Mouse (Mus musculus) embryonic facial prominence, embryonic 11.5 days (tissue): ENCODE measurements around the gene Inpp5e. TPM values are rescaled to one million over a fixed set of nuclear protein-coding genes. Genes with fewer than 3 reads are reported as not detected.

ENCODE experiments used
- ATAC-seq: fragments of 200-750 bp; cut with Nextera tagmentation; replicated peaks from 2 replicates; pipeline ENCODE4 v1.8.0; 2017; ENCODE audit warnings: low read depth; ENCODE audit not compliant: insufficient number of reproducible peaks, low FRiP score, low TSS enrichment
- DNase-seq: peaks from one replicate; pipeline ENCODE4 v3.0.0-alpha.2; 2015; ENCODE audit warnings: low spot score
- H3K27ac ChIP-seq: fragments of 300-500 bp; sonication (generic); replicated peaks from 2 replicates; pipeline ENCODE4 v1.5.1; 2014; ENCODE audit warnings: mild to moderate bottlenecking, low read depth, low read length, control low read depth
- H3K27me3 ChIP-seq: fragments of 300-500 bp; sonication (generic); 2 replicates; pipeline ENCODE4 v1.6.1; 2014; ENCODE audit warnings: mild to moderate bottlenecking, low read length, moderate library complexity, mixed read lengths; ENCODE audit not compliant: control insufficient read depth, insufficient read depth
- H3K36me3 ChIP-seq: fragments of 300-500 bp; sonication (generic); replicated peaks from 2 replicates; pipeline ENCODE4 v1.6.1; 2014; ENCODE audit warnings: low read depth, mild to moderate bottlenecking, low read length, moderate library complexity, mixed read lengths; ENCODE audit not compliant: control insufficient read depth, insufficient read depth
- H3K4me1 ChIP-seq: fragments of 300-500 bp; sonication (generic); 2 replicates; pipeline ENCODE4 v1.6.1; 2014; ENCODE audit warnings: low read length, mixed read lengths; ENCODE audit not compliant: control insufficient read depth, insufficient read depth
- H3K4me2 ChIP-seq: fragments of 300-500 bp; sonication (generic); 2 replicates; pipeline ENCODE4 v1.6.1; 2014; ENCODE audit warnings: low read depth, mild to moderate bottlenecking, control low read depth, low read length, moderate library complexity
- H3K4me3 ChIP-seq: fragments of 300-500 bp; sonication (generic); 2 replicates; pipeline ENCODE4 v1.5.1; 2014; ENCODE audit warnings: low read depth, low read length, control low read depth
- H3K9ac ChIP-seq: fragments of 300-500 bp; sonication (generic); replicated peaks from 2 replicates; pipeline ENCODE4 v1.6.1; 2014; ENCODE audit warnings: mild to moderate bottlenecking, control low read depth, low read length
- H3K9me3 ChIP-seq: fragments of 300-500 bp; sonication (generic); replicated peaks from 2 replicates; pipeline ENCODE4 v1.6.1; 2016; ENCODE audit warnings: mild to moderate bottlenecking, low read length, inconsistent platforms, mixed read lengths; ENCODE audit not compliant: control insufficient read depth
- WGBS: fragments of 180-500 bp; shearing (Covaris S2); extraction: QIAGEN DNeasy Blood & Tissue Kit; methylation state at CpG from one replicate; pipeline ENCODE4 v1.1.7; 2014; 5-methylcytosine and 5-hydroxymethylcytosine counted together
- polyA plus RNA-seq: library from polyadenylated mRNA; unstranded; fragments of >200 nt; fragmentation: Nextera tagmentation; extraction: Ambion mirVana; gene quantifications from 2 replicates; pipeline ENCODE4 v1.2.1, GENCODE M21; 2014

Inpp5e gene
- polyA plus RNA-seq, 1 experiment from 2014 or later: 19.0 TPM

- ATAC-seq (no peak), DNase-seq (no peak)
- no peaks in the 10 kb centered on the region for H3K27me3 ChIP-seq
- no peak overlapping the region for H3K9ac ChIP-seq
- no peaks in the 10 kb centered on the region for H3K36me3 ChIP-seq
- H3K4me3 ChIP-seq: no peak overlapping the region
- H3K4me1 ChIP-seq: no peaks in the 10 kb centered on the region
- 89% methylated on average over 13 of the region's 13 CpGs for WGBS
- no peak overlapping the region for H3K27ac ChIP-seq
- H3K4me2 ChIP-seq: no peak overlapping the region
- H3K9me3 ChIP-seq: no peaks in the 10 kb centered on the region
These were observed 50.2 kb downstream of the Inpp5e start for GRCm38 (mm10) chr2:26358667-26359320.

- H3K36me3 ChIP-seq: no peaks in the 10 kb centered on the region
- no peak for ATAC-seq
- no peak overlapping the region for H3K27ac ChIP-seq
- H3K9me3 ChIP-seq: no peaks in the 10 kb centered on the region
- H3K4me1 ChIP-seq: no peaks in the 10 kb centered on the region
- no peaks in the 10 kb centered on the region for H3K27me3 ChIP-seq
- peak; percentile 9 for DNase-seq
- WGBS: 44% methylated on average over 15 of the region's 15 CpGs
- no peak overlapping the region for H3K4me2 ChIP-seq
- no peak overlapping the region for H3K4me3 ChIP-seq
- no peak overlapping the region for H3K9ac ChIP-seq
These were observed 51.5 kb downstream of the Inpp5e start for GRCm38 (mm10) chr2:26357484-26357883.

- Histone ChIP-seq H3K4me1 (no peaks in the 10 kb centered on the region), H3K4me3 (no peak overlapping the region), H3K4me2 (no peak overlapping the region), H3K9me3 (no peaks in the 10 kb centered on the region), H3K36me3 (no peaks in the 10 kb centered on the region), H3K27me3 (no peaks in the 10 kb centered on the region), H3K27ac (no peak overlapping the region), H3K9ac (no peak overlapping the region)
- ATAC-seq: no peak
- DNase-seq: no peak
- WGBS: 62% methylated on average over 7 of the region's 7 CpGs
These were observed 52.3 kb downstream of the Inpp5e start for GRCm38 (mm10) chr2:26356678-26357077.

- WGBS: 82% methylated on average over 4 of the region's 4 CpGs
- H3K27me3 ChIP-seq: no peaks in the 10 kb centered on the region
- H3K9ac ChIP-seq: no peak overlapping the region
- DNase-seq (no peak), ATAC-seq (no peak)
- H3K4me2 ChIP-seq: no peak overlapping the region
- H3K36me3 ChIP-seq: no peaks in the 10 kb centered on the region
- no peak overlapping the region for H3K27ac ChIP-seq
- no peaks in the 10 kb centered on the region for H3K9me3 ChIP-seq
- no peaks in the 10 kb centered on the region for H3K4me1 ChIP-seq
- no peak overlapping the region for H3K4me3 ChIP-seq
These were observed 52.8 kb downstream of the Inpp5e start for GRCm38 (mm10) chr2:26356231-26356630.

- Histone ChIP-seq H3K4me2 (no peak overlapping the region), H3K9ac (no peak overlapping the region), H3K4me3 (no peak overlapping the region), H3K4me1 (no peaks in the 10 kb centered on the region), H3K27me3 (no peaks in the 10 kb centered on the region), H3K9me3 (no peaks in the 10 kb centered on the region), H3K27ac (no peak overlapping the region), H3K36me3 (no peaks in the 10 kb centered on the region)
- no peak for ATAC-seq
- no peak for DNase-seq
- WGBS: 93% methylated on average over 4 of the region's 4 CpGs
These were observed 54.6 kb downstream of the Inpp5e start for GRCm38 (mm10) chr2:26354401-26354800.

GRCm38 (mm10) chr2:26353066-26353980 lies 55.7 kb downstream of the Inpp5e start:
- Histone ChIP-seq H3K27ac (no peak overlapping the region), H3K4me2 (no peak overlapping the region; the same call in 1 of the 2 replicates), H3K9ac (no peak overlapping the region), H3K27me3 (no peaks in the 10 kb centered on the region), H3K36me3 (peaks cover 6% of the 10 kb centered on the region), H3K9me3 (no peaks in the 10 kb centered on the region), H3K4me3 (peak overlapping the region; percentile 84), H3K4me1 (no peaks in the 10 kb centered on the region)
- 88% methylated on average over 11 of the region's 11 CpGs for WGBS
- ATAC-seq (no peak), DNase-seq (no peak)

GRCm38 (mm10) chr2:26352291-26352910 lies 56.6 kb downstream of the Inpp5e start:
- no peak overlapping the region for H3K27ac ChIP-seq
- WGBS: 3% methylated on average over 36 of the region's 36 CpGs
- no peaks in the 10 kb centered on the region for H3K27me3 ChIP-seq
- H3K4me1 ChIP-seq: no peaks in the 10 kb centered on the region
- no peaks in the 10 kb centered on the region for H3K9me3 ChIP-seq
- DNase-seq: no peak
- H3K4me2 ChIP-seq: peak overlapping the region; percentile 98
- H3K9ac ChIP-seq: peak overlapping the region; percentile 95
- ATAC-seq: peak; percentile 31
- peaks cover 6% of the 10 kb centered on the region for H3K36me3 ChIP-seq
- peak overlapping the region; percentile 84 for H3K4me3 ChIP-seq
